Mouse (Mus musculus) gastrocnemius, postnatal 14 days (tissue): ENCODE measurements around the gene Ccdc85c. TPM values are rescaled to one million over a fixed set of nuclear protein-coding genes. Genes with fewer than 3 reads are reported as not detected.

Experiments
- DNase-seq: peaks from one replicate; pipeline ENCODE4 v3.0.0; 2021; ENCODE audit warnings: mixed read lengths
- intact Hi-C: fragments of 180-260 bp; cut with DNase I; formaldehyde crosslinking; loops from one replicate; pipeline ENCODE4 v1.15.1; 2025; ENCODE audit warnings: low total_unique reads
- long read RNA-seq, 2 experiments: library from polyadenylated mRNA; stranded (forward); transcript quantifications; one replicate each; pipeline ENCODE4 v2.0.0; 2021
- total RNA-seq, 2 experiments: library from RNA; stranded (reverse); gene quantifications; 2 replicates each; pipeline ENCODE4 v1.2.3; 2021

The Ccdc85c gene
- 1 to 10 TPM; 5.4 to 5.7 TPM for total RNA-seq
- long read RNA-seq, experiment 1, partial matches to known transcripts: 0 of 2 reads
- long read RNA-seq, experiment 1, other reads (novel, unspliced or antisense): 2 of 2 reads
- long read RNA-seq, experiment 2: 0 reads

DNA sequence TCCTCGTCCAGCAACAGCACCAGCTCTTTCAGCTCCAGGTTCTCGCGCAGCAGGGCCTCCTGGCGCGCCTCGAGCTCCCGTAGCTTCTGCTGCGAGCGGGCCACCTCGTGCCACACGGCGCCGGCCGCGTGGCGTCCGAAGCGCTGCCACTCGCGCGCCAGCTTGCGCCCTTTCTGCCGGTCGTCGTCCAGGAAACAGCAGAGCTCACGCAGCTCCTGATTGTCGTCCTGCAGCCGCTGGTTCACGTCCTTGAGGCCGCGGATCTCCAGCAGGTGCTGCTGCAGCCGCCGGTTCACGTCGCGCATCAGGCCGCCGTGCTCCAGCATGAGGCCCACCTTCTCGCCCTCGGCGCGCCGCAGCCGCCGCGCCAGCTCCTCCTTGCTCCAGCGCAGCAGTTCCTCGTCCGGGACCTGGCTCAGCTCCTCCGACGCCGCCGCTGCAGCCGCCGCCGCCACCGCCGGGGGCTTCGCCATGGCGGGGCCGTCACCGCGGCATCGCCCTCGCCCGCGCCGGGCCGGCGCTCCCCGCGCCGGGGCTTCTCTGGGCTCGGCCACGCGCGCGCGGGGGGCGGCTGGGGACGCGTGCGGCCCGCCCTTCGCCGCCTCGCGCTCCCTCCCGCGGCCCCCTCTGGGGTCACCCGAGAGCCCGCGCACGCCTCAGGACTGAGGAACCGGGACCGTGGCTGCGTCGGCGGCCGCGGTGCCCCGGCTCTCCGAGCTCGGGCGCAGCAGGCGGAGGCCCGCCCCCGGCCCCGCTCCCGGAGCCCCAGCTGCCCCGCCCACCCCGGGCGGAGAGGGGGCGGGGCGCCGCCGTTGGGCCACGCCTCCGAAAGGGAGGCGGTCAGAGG, at the start of gene Ccdc85c:
Gene Ccdc85c (minus strand): TSS at position 765 of the 847 bp plus-strand sequence.
- peak; percentile 42 for DNase-seq
- intact Hi-C loops: loop anchor here (2.0 kb wide), 1 partner anchor 56 kb away; no protein-coding TSS in a partner anchor

DNA sequence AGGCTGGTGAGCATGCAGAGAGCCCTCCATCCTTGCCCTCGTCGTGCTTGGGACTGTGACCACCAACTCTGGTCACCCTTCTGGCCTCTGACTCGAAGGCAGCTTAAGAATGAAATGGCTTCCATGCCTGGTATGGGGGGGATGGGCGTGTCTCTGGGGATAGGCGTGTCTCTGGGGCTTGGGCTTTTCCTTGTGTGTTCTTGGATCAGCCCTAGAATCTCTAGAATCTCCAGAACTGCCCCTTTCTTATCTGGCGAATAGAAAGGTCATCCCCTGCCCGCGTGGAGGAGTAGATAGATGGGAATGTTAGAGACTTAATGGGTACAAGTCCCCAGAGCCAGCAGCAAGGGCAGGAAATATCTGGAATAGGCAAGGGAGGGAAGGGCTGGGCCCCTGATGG, 44.9 kb upstream of the Ccdc85c start:
- no peak for DNase-seq
- intact Hi-C loops: no loop called here

GRCm38 (mm10) chr12:108318499-108318898, 43.3 kb upstream of the Ccdc85c start:
- DNase-seq: no peak
- intact Hi-C loops: no loop called here

DNA sequence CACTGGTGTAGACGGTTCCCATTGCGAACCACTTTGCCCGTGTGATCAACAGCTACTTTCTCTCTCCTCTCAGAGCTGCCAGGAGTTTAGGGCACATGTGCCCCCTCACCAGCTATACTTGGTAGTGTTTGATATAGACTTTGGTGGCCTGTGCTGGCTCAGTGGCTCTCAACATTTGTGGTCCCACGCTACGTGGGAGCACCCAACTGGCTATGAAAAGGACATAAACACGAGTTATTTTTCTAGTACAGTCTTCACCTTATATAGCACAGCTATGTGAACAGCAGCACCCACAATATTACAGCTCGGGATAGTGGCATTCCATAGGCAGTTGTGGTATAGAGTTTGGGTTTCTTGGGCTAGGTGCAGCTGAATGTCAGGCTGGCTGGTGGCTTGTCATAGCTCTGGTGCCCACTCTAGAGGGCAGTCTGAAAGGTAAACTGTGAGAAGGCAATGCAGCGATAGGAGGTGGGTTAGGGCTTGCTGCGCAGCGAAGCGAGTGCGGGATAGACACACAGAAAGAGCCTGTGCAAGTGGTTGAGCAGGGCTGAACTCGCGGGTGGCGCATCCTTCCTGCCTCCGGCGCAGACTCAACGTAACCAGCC, 42.7 kb upstream of the Ccdc85c start:
- intact Hi-C loops: no loop called here
- no peak for DNase-seq

DNA sequence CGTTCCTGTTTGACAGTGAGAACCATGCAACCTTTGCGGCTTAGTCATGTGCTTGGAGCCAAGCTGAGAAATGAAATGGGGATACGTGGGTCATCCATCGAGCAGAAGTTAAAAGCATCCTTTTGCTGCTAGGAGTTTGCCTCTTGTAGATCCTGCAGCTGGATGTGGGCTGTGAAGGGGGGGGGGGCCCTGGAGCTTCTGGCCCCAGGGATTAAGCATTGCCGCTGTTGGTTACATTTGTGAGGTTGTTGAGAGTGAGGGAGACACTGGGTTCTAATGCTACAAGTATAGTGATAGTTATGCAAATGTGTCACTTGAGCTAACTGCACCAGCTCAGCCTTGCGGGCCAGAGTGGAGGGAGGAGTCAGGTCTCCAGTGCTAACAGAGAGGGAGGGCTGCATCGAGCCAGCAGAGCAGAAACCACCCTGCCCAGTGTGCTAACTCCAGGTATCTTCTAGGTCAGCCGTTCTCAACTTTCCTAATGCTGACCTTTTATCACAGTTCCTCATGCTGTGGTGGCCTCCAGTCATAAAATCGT, 42.0 kb upstream of the Ccdc85c start:
- intact Hi-C loops: no loop called here
- DNase-seq: no peak

DNA sequence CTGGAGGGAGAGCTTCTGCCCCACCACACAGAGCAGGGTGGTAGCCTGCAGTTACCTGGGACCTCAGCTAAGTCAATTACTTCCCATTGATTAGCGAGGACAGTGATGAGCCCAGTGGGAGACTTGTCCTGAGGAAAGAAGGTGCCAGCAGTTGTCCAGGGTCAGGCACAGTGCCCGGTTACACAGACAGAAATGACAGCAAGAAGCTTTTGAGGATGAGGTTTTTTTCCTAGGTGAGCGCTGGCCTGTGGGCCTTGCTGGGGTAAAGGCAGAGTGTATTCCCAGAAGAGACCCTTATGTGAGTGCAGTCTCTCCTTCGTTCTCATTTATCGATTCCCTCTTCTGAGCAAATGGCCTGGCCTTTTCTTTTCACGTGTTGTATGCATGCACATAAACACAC, 41.4 kb upstream of the Ccdc85c start:
- intact Hi-C loops: no loop called here

DNA sequence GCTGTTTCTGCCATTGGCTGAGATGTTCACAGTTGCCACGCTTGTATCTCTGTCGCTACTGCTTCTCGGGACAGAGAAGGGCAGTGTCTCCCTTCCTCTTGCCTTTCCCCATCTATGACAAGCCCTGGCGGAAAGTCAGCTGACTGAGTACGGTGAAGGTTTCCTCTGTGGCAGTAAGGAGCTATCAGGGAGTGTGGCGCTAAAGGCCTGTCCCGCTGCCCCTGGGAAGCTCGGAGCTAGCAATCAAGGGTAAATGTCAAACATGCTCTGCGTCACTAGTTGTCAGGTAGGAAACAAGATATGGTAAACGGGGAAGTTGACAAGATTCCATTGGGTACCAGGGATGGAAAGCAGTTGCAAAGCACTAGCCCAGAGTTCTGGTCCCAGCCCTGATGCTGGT, 40.6 kb upstream of the Ccdc85c start:
- no peak for DNase-seq
- intact Hi-C loops: no loop called here

More for the DNA sequence above, 41.4 kb upstream of the Ccdc85c start:
- DNase-seq: no peak

DNA sequence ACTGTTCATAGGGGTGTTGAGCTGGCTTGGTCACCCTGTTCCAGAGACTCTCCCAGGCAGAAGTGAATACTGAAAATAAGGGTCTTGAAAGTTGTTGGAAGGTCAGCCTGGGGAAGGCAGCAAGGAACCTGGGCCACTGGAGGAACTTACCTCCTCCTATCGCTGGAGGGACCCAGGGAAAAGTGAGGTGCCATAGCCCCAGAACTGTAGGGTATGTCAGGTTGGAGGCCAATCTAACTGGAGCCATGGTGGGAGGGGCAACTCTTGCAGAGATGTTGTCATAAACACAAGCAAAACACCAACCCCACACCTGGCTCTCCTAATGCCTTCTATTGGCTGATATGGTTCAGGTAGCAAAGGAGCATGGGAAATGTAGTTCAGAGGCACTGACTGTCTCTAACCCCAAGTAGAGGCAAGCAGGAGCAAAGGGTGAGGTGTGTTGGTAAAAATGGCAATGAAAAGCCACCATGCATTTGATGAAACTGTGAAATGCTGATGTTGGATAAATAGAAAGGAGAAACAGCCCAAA, 38.1 kb upstream of the Ccdc85c start:
- intact Hi-C loops: no loop called here
- no peak for DNase-seq

DNA sequence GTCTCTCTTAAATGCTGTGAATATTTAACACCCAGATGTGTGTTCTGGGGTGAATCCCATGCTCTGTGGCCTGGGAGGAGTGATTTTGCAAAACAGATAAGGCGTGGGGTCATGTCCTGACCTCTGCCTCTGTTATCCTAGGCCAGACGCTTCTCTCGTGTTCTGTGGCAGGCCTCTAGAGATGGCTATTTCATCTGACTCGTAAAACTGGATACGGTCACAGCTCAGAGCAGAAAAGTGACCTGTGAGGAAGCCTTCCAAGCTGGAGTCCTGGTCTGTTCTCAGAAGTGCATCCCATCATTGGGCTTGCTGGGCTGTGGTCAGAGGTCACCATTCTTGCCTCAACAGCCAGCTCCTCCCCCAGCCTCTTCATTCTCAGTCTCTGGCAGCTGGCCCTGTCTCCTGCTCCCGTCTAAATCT, 37.2 kb upstream of the Ccdc85c start:
- intact Hi-C loops: no loop called here
- no peak for DNase-seq

GRCm38 (mm10) chr12:108311741-108312290, 36.6 kb upstream of the Ccdc85c start:
- intact Hi-C loops: no loop called here
- DNase-seq: no peak

GRCm38 (mm10) chr12:108310456-108311027, 35.3 kb upstream of the Ccdc85c start:
- intact Hi-C loops: no loop called here
- no peak for DNase-seq

GRCm38 (mm10) chr12:108310041-108310440, 34.8 kb upstream of the Ccdc85c start:
- intact Hi-C loops: no loop called here
- DNase-seq: no peak

- intact Hi-C loops: no loop called here
- DNase-seq: peak; percentile 47
Measured at GRCm38 (mm10) chr12:108309116-108309794, 34.0 kb upstream of the Ccdc85c start.

GRCm38 (mm10) chr12:108308363-108308856, 33.2 kb upstream of the Ccdc85c start:
- intact Hi-C loops: loop anchor here (1.0 kb wide), 1 partner anchor 83 kb away; no protein-coding TSS in a partner anchor
- DNase-seq: peak; percentile 63

DNA sequence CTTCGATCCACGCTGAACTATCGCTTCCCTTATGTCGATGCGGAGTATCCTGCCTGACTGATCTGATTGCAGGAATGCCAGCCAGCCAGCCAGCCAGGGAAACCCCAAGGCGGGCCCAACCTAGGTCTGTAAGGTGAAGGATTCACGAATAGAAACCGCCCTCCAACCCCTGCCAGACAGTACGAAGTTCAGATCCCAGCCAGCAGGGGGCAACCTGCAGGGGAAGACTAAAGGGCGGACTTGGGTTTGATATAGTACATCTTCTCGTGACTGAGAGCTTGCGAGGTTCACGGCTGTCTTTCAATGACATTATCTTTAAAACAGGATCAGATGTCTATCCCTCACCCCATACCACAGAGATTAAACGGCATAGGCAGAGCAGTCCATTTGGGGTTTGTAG, 32.3 kb upstream of the Ccdc85c start:
- no peak for DNase-seq
- intact Hi-C loops: no loop called here

GRCm38 (mm10) chr12:108305812-108306794, 30.9 kb upstream of the Ccdc85c start, which contains the start of gene Hhipl1:
Hhipl1 (plus strand) TSS chr12:108306270.
- intact Hi-C loops: no loop called here

GRCm38 (mm10) chr12:108305172-108305571, 29.9 kb upstream of the Ccdc85c start:
- intact Hi-C loops: no loop called here

More at GRCm38 (mm10) chr12:108305812-108306794, 30.9 kb upstream of the Ccdc85c start, which contains the start of gene Hhipl1:
- DNase-seq: no peak

More at GRCm38 (mm10) chr12:108305172-108305571, 29.9 kb upstream of the Ccdc85c start:
- no peak for DNase-seq
